Mouse (Mus musculus): ENCODE results near the gene Cgnl1.

Cgnl1 gene

DNA sequence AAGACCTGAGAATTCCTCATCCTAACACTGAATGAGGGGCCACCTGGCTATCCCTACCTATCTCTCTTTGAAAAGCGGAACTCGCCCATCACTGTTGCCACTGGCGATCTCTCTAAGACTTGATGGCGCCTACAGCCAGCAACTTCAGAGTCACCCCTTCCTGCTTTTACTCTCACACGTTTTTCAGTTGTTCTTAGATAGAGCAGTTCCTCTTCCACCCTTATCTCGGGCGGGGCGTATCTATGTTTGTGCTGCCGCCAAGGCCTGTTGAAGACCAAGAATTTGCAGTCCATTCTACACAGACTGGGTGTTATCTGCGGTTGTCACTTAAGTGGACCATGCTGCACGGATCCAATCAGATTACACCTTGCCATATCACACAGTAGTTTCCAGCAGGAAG lies 62.2 kb downstream of the Cgnl1 start:
- DNase-seq, result no peak

DNA sequence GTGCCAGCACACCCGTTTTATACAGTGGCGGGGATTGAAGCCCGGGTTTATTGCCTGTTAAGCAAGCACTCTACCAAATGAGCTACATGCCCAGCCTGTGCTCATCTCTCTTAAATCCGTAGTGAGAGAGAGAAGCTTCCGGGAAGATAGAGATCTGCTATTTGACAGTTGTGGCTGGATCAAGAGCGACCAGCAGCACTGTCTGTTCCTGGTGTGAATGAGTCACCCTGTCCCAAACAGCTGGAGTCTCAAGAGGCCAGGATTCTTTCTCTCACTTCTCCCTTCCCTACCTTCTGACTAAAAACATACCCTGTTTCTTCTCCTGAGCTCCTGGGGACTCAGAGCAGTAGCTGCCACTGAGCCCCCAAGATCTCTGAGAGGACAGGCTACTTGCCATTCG lies 63.4 kb downstream of the Cgnl1 start:
- no peak for DNase-seq

DNA sequence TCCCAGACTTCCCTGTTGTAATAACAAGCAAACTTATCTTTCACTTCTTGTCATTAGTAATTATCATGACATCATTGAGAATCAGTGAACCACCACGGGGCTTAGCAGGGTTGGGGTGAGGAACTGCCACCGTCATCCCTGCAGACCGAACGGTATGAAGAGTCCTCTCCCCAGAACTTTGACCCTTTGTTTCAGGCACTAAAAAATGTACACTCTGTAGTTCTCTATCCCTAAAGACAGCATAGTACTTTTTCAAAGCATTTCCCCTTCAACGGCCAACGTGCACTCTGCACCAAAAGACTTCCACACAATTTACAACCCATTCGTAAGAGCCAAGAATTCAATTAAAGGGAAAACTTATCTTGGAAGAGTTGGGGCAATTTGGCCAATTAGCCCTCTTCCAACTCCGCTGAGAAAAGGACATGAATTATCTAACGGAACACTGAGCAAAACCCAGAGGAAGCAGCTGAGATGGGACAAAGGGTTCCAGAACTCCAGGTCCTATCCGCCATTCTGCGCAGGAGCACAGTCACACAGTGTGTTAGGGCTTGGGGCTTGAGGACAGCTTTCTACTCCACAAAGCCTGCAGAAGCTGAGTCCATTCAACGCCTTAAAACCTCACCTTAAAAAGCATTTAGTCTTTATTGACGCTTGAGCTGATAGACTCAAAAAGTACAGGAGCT lies 66.9 kb downstream of the Cgnl1 start:
- DNase-seq, result no peak

GRCm38 (mm10) chr9:71699087-71699486 lies 72.3 kb downstream of the Cgnl1 start:
- no peak for DNase-seq

- no peak for DNase-seq
These were observed 73.3 kb downstream of the Cgnl1 start for GRCm38 (mm10) chr9:71698116-71698515.

DNA sequence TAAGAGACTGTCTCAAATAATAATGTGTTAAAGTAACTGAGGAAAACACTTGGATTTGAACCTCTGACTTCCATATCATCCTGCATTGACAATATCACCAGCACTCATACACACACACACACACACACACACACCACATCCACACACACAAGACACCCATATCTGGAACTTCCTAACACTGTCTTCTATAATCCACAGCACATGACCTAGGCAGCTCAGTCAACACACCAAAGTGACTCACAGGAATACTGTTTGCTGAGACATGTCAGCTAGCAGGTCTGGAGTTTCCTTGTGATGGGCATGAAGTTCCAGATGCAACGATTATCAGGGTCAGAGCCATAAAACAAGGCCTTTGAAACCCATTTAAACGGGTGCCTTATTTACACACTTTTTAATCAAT lies 74.2 kb downstream of the Cgnl1 start:
- DNase-seq, result no peak

DNA sequence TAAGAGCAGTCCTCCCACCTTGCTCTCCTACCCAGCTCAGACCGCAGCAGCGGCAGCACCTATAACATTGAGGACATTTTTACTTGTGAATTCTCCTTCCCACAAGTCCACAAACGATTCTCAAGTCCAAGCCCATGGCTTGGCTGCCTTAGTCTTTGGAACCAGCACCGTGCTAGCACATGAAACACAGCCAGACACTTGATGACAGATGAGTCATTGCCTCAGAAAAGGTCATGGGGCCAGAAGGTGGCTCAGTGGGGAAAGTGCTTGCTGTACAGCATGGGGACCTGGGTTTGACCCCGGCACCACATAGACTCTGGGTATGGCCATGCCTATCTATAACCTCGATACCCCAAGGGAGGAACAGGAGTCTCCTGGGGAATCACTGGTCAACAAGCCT lies 74.6 kb downstream of the Cgnl1 start:
- no peak for DNase-seq

GRCm38 (mm10) chr9:71695133-71695532 lies 76.3 kb downstream of the Cgnl1 start:
- DNase-seq, result no peak

- DNase-seq, result no peak
These were observed 77.2 kb downstream of the Cgnl1 start for GRCm38 (mm10) chr9:71694223-71694622.

DNA sequence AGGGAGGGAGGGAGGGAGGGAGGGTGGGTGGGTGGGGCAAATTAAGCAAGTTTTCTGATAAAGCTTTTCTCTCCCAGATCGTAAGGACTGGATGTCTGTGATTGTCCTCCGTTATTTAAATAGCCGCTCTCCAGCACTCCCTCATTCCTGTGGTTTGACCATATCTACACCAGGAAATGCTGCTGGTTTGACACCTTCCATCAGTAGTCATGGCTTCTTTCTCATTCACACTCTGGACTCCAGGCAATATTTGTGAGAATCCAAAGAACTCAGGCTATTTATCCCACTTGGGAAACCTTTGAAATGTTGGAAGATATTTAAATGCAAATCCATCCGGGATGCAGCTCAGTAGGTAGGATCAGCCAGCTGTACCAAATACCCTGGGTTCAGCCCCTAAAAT lies 77.6 kb downstream of the Cgnl1 start:
- no peak for DNase-seq

- DNase-seq, result no peak
These were observed 79.2 kb downstream of the Cgnl1 start for GRCm38 (mm10) chr9:71692165-71692564.

DNA sequence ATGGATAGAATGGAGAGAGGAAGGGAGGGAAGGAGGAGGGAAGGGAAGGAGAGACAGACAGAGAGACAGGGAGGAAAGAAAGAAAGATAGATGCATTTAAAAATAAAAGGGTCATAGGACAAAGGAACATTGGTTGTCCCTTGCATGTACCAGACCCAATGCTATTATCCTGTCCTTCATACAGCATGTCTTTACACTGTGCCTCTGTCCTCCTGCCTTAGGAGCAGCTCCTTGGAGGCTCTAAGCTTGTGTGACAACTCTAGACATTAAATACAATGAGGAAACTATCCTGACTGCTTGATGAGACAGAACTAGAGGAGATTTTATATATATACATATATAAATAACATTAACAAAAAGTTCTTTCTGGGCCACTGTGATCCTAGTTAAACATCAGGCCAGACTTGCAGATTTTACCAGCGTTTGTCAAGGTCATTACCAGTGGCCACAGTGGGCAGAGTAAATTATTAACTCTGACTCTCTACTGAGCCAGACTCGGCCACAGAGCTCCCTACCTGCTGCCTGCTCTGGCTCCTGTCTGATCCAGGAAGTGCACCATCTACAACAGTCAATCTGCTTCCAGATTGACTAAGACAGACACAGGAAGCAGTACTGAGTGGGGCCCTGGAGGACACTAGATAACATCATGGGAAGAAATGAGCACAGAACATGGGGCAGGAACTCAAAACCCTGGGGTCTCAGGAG lies 81.9 kb downstream of the Cgnl1 start:
- no peak for DNase-seq

- no peak for DNase-seq
These were observed 84.9 kb downstream of the Cgnl1 start for GRCm38 (mm10) chr9:71686463-71686862.

GRCm38 (mm10) chr9:71684772-71685171 lies 86.6 kb downstream of the Cgnl1 start:
- no peak for DNase-seq

- no peak for DNase-seq
These were observed 91.0 kb downstream of the Cgnl1 start for GRCm38 (mm10) chr9:71680381-71680780.

GRCm38 (mm10) chr9:71679103-71679815 lies 92.1 kb downstream of the Cgnl1 start:
- DNase-seq, result no peak

GRCm38 (mm10) chr9:71676988-71677688 lies 94.3 kb downstream of the Cgnl1 start:
- no peak for DNase-seq

DNA sequence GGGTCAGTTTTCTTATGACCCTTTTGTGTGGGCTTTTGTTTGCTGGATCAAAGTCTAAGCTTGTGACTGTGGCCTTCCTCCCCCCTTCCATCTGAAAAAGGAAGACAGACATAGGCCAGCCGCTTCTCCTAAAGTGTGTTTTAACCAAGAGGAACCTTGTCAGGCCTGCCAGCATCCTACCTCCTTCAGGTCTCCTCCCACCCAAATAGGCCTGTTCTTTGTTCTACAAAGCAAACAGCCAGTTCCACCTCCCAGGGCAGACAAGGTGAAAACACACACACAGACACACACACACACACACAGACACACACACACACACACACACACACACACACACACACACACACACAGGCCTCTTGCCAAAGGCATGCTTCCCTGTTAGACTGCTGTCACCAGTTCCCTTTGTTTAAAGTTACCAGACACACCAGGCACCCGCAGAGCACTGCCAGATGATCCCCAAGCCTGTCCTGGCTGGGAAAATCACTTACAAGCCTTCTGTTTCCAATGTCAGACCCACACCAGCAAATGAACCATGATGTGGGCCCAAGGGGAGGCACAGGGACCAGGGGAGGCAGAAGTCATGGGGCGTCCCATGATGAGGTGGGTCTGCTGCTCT lies 95.5 kb downstream of the Cgnl1 start:
- DNase-seq, result no peak

DNA sequence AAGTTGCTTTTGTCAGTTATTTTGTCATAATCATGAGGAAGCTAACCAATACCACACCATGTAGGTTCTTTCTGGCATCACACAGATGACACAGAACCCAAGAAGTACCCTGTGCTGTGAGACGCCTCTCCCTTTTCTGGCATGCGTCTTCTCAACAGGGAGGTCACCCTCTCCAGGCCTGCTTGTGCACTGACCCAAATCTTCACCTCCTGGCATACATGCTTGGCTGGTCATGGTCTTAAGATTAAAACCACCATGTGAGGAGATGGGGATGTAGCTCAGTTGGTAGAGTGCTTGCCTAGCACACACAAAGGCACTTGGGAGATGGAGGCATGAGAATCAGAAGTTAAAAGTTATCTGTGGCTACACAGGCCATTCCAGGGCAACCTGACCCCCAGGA lies 96.2 kb downstream of the Cgnl1 start:
- no peak for DNase-seq

GRCm38 (mm10) chr9:71674476-71674875 lies 96.9 kb downstream of the Cgnl1 start:
- no peak for DNase-seq

DNA sequence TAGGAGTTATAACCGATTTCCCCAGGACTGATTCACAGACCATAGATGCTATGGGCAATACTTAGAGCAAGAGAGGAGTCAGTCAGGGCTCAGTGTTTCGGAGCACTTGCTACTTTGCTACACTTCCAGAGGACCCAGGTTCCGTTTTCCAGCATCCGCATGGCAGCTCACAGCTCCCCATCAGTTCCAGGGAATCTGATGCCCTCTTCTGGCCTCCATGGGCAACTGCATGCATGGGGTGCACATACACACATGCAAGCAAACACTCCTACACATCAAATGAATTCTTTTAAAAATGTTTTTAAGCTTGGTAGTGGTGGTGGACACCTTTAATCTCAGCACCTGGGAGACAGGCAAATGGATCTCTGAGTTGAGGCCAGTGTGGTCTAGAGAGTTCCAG lies 98.9 kb downstream of the Cgnl1 start:
- no peak for DNase-seq

DNA sequence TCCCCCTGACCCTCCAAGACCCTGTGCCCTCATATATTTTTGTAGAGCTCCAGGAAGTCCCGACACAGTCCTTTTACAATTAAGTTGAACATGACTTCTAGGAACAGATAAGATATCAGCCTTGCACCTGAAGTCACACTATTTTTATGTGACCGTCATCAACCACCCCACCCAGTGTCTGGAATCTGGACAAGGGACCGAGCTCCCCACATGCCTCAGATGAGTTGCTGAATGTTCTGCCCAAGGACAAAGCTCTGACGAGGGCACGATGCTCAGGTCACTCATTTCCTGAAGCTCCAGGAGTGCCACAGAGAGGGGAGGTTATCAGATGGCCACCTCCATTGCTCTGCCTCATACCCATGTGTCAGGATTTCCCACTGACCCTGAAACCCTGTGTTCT lies 100.7 kb downstream of the Cgnl1 start:
- DNase-seq, result no peak

GRCm38 (mm10) chr9:71667616-71668015 lies 103.8 kb downstream of the Cgnl1 start:
- DNase-seq, result no peak

All from layer of hippocampus, adult 9-11 months (tissue).